20 mouse cellular contexts compared by ENCODE assay signal in the genomic region with DNA sequence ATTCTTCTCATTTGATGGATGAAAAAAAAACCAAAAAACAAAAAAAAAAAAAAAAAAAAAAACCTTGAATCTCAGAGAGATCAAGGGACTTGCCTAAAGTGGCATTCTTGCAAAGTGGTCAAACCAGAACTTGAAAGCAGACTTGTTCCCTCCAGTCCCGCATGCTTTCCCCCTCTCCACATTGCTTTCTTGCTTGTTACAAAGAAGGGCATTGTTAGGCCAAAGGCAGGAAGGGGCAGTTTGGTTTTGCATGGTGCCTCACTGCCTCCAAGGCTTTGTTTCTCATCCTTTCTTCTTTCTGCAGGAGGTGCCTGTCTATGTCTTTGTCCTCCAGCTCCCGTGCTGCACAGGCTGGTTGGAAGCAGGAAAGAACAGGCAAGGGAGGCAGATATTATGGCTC.
DNase-seq lines count a peak whose midpoint lies in the region; ATAC-seq and TF ChIP-seq lines count a peak whose summit lies in the region.
"Had no signal": no experiment of that assay in that cellular context is flagged by ENCODE, and none has a peak within 500 bp of the region (broad histone marks: within the 10 kb centered on the region; RNA-seq: fewer than 3 reads in every experiment).

No protein-coding gene starts in this region.

- H3K4me3 ChIP-seq in hindbrain, embryonic 11.5 days (ENCODE audit: low read depth, low read length) = no peak overlapping the region
- no peak overlapping the region for H3K4me3 ChIP-seq in hindbrain, postnatal 0 days (ENCODE audit: low read length)
- no peak overlapping the region for H3K4me3 ChIP-seq in midbrain, embryonic 11.5 days (ENCODE audit: low read depth, low read length)
- H3K4me3 ChIP-seq in midbrain, embryonic 15.5 days = no peak overlapping the region
- H3K4me3 ChIP-seq in midbrain, embryonic 13.5 days (replicated peaks) = no peak overlapping the region
- H3K4me3 ChIP-seq: embryonic facial prominence, embryonic 12.5 days; hindbrain, embryonic 13.5 days; left cerebral cortex, adult 2 months had no signal

- peak; percentile 51; the same call in 1 of the 2 replicates for ATAC-seq in hindbrain, embryonic 11.5 days (ENCODE audit: low FRiP score)
- no peak for ATAC-seq in hindbrain, postnatal 0 days
- 0 out of 2 replicates have a peak, but pooled peaks have one; percentile 22 for ATAC-seq in midbrain, embryonic 11.5 days (ENCODE audit: low FRiP score)
- ATAC-seq in midbrain, embryonic 15.5 days (replicated peaks) = no peak
- ATAC-seq in midbrain, embryonic 13.5 days = 0 out of 2 replicates have a peak, but pooled peaks have one; percentile 11
- ATAC-seq: intestine, embryonic 16.5 days; Patski had no signal

- WGBS in hindbrain, embryonic 11.5 days = 12% methylated on average over 2 of the region's 2 CpGs
- 19% methylated on average over 2 of the region's 2 CpGs for WGBS in hindbrain, postnatal 0 days
- WGBS in midbrain, embryonic 11.5 days = 7% methylated on average over 2 of the region's 2 CpGs
- WGBS in midbrain, embryonic 15.5 days = 12% methylated on average over 2 of the region's 2 CpGs
- WGBS in midbrain, embryonic 13.5 days = 5% methylated on average over 2 of the region's 2 CpGs

- H3K36me3 ChIP-seq in hindbrain, embryonic 11.5 days (ENCODE audit: control insufficient read depth, insufficient read depth, low read length) = no peaks in the 10 kb centered on the region
- H3K36me3 ChIP-seq in hindbrain, postnatal 0 days (ENCODE audit: insufficient read depth, low read length) = no peaks in the 10 kb centered on the region
- no peaks in the 10 kb centered on the region for H3K36me3 ChIP-seq in midbrain, embryonic 11.5 days (ENCODE audit: control insufficient read depth, insufficient read depth, low read length)
- H3K36me3 ChIP-seq in midbrain, embryonic 15.5 days (replicated peaks) = no peaks in the 10 kb centered on the region
- H3K36me3 ChIP-seq in midbrain, embryonic 13.5 days = no peaks in the 10 kb centered on the region
- H3K36me3 ChIP-seq: embryonic facial prominence, embryonic 12.5 days; hindbrain, embryonic 13.5 days had no signal

- H3K9ac ChIP-seq in hindbrain, embryonic 11.5 days (ENCODE audit: low read depth, low read length) = no peak overlapping the region
- H3K9ac ChIP-seq in hindbrain, postnatal 0 days (replicated peaks; ENCODE audit: low read length) = no peak overlapping the region
- no peak overlapping the region for H3K9ac ChIP-seq in midbrain, embryonic 11.5 days (ENCODE audit: low read length)
- no peak overlapping the region for H3K9ac ChIP-seq in midbrain, embryonic 15.5 days
- H3K9ac ChIP-seq in midbrain, embryonic 13.5 days (replicated peaks) = no peak overlapping the region
- H3K9ac ChIP-seq: embryonic facial prominence, embryonic 12.5 days; hindbrain, embryonic 13.5 days had no signal

- intact Hi-C loops in left cerebral cortex, postnatal 4 days (cut with DNase I) = no loop called here

- DNase-seq in hindbrain, embryonic 11.5 days (ENCODE audit: low spot score) = peak; percentile 23
- no peak for DNase-seq in hindbrain, postnatal 0 days (ENCODE audit: low spot score)
- DNase-seq in midbrain, embryonic 11.5 days (ENCODE audit: low spot score, missing footprints) = peak; percentile 87
- DNase-seq in embryo, embryonic 9.5 days (ENCODE audit: extremely low spot score) = peak; percentile 29
- no peak for DNase-seq in left cerebral cortex, postnatal 4 days
- no peak for DNase-seq in cerebellum, adult 9-10 months
- DNase-seq: adrenal gland, postnatal 36 days; cerebellum, adult 9-11 months; gastrocnemius, postnatal 36 days; kidney, postnatal 14 days; lung, adult 18-20 months; spleen, adult 18-20 months; thymus, adult 2 months had no signal

- no peaks in the 10 kb centered on the region for H3K4me1 ChIP-seq in hindbrain, embryonic 11.5 days (replicated peaks; ENCODE audit: control insufficient read depth, insufficient read depth, low read length)
- no peaks in the 10 kb centered on the region for H3K4me1 ChIP-seq in hindbrain, postnatal 0 days (ENCODE audit: insufficient read depth, low read length)
- H3K4me1 ChIP-seq in midbrain, embryonic 11.5 days (ENCODE audit: control insufficient read depth, insufficient read depth, low read length) = peaks cover 3% of the 10 kb centered on the region
- H3K4me1 ChIP-seq in midbrain, embryonic 15.5 days = no peaks in the 10 kb centered on the region
- H3K4me1 ChIP-seq in midbrain, embryonic 13.5 days (replicated peaks) = peaks cover 8% of the 10 kb centered on the region; the same call in 1 of the 2 replicates
- H3K4me1 ChIP-seq: embryonic facial prominence, embryonic 12.5 days; hindbrain, embryonic 13.5 days had no signal

- no peak overlapping the region for H3K4me2 ChIP-seq in hindbrain, embryonic 11.5 days (replicated peaks; ENCODE audit: low read depth, low read length)
- no peak overlapping the region for H3K4me2 ChIP-seq in hindbrain, postnatal 0 days (ENCODE audit: low read depth, low read length)
- no peak overlapping the region for H3K4me2 ChIP-seq in midbrain, embryonic 11.5 days
- H3K4me2 ChIP-seq in midbrain, embryonic 15.5 days = no peak overlapping the region
- no peak overlapping the region for H3K4me2 ChIP-seq in midbrain, embryonic 13.5 days (replicated peaks)
- H3K4me2 ChIP-seq: embryonic facial prominence, embryonic 12.5 days; hindbrain, embryonic 13.5 days had no signal

- H3K27me3 ChIP-seq in hindbrain, embryonic 11.5 days (ENCODE audit: control insufficient read depth, insufficient read depth, low read length) = no peaks in the 10 kb centered on the region
- H3K27me3 ChIP-seq in hindbrain, postnatal 0 days (ENCODE audit: insufficient read depth, low read length) = no peaks in the 10 kb centered on the region
- H3K27me3 ChIP-seq in midbrain, embryonic 11.5 days (ENCODE audit: control insufficient read depth, insufficient read depth, low read length) = no peaks in the 10 kb centered on the region
- H3K27me3 ChIP-seq in midbrain, embryonic 15.5 days (replicated peaks) = no peaks in the 10 kb centered on the region
- H3K27me3 ChIP-seq in midbrain, embryonic 13.5 days = no peaks in the 10 kb centered on the region
- H3K27me3 ChIP-seq: embryonic facial prominence, embryonic 12.5 days; hindbrain, embryonic 13.5 days; Patski had no signal

- no peaks in the 10 kb centered on the region for H3K9me3 ChIP-seq in hindbrain, embryonic 11.5 days (ENCODE audit: control insufficient read depth, low read length)
- H3K9me3 ChIP-seq in hindbrain, postnatal 0 days (ENCODE audit: low read length) = no peaks in the 10 kb centered on the region
- no peaks in the 10 kb centered on the region for H3K9me3 ChIP-seq in midbrain, embryonic 11.5 days (ENCODE audit: control insufficient read depth, low read length)
- no peaks in the 10 kb centered on the region for H3K9me3 ChIP-seq in midbrain, embryonic 15.5 days
- no peaks in the 10 kb centered on the region for H3K9me3 ChIP-seq in midbrain, embryonic 13.5 days
- H3K9me3 ChIP-seq: embryonic facial prominence, embryonic 12.5 days; hindbrain, embryonic 13.5 days had no signal

- no peak for TF ChIP-seq CTCF in hindbrain, postnatal 0 days (IDR thresholded peaks at IDR 0.05; ENCODE audit: low read depth)

- no peak overlapping the region for H3K27ac ChIP-seq in hindbrain, embryonic 11.5 days (ENCODE audit: low read depth, low read length)
- no peak overlapping the region for H3K27ac ChIP-seq in hindbrain, postnatal 0 days
- H3K27ac ChIP-seq in midbrain, embryonic 11.5 days (ENCODE audit: low read depth, low read length) = no peak overlapping the region
- H3K27ac ChIP-seq in midbrain, embryonic 15.5 days = no peak overlapping the region
- H3K27ac ChIP-seq in midbrain, embryonic 13.5 days = no peak overlapping the region
- H3K27ac ChIP-seq: embryonic facial prominence, embryonic 12.5 days; hindbrain, embryonic 13.5 days; left cerebral cortex, adult 2 months had no signal

Comparison
In these comparisons a context has a peak if more than half of its experiments do, and no peak if none do; other contexts are left out.
1. ATAC-seq: peak in hindbrain, embryonic 11.5 days (single experiment), midbrain, embryonic 11.5 days (single experiment) and midbrain, embryonic 13.5 days (single experiment); none in hindbrain, postnatal 0 days (single experiment) and midbrain, embryonic 15.5 days (single experiment).
2. DNase-seq: peak in hindbrain, embryonic 11.5 days (single experiment), midbrain, embryonic 11.5 days (single experiment) and embryo, embryonic 9.5 days (single experiment); none in hindbrain, postnatal 0 days (single experiment), left cerebral cortex, postnatal 4 days (single experiment) and cerebellum, adult 9-10 months (single experiment).